Mouse (Mus musculus): Measurements from ENCODE around the gene Mfap2.

Mfap2 gene

DNA sequence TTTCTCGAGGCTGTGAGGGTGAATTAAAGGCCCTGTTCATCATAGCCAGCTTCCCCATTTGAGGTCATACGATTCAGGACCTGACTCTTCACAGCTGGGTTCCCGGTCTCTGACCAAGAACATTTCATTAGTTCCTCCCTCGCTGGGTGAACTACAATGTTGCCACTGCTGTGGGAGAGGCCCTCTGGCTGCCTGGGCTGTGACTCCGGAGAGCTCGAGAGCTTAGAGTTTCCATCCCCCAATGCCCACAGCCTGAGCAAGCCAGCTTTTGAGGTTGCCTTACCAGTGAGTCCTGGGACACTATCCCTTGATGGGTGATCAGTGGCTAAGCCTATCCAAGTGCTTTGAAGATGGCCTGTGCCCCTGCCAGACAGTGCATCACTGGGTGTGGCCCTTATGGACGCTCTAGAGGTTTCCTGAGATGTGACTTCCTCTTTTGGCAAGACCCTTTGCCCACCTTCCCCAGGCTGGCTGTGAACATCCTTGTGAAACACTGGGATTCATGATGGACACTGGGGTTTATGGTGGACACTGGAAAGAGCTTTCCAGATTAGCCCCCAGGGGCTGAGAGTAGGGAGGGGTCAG is 21.4 kb upstream of the Mfap2 start:
- no peak for DNase-seq

DNA sequence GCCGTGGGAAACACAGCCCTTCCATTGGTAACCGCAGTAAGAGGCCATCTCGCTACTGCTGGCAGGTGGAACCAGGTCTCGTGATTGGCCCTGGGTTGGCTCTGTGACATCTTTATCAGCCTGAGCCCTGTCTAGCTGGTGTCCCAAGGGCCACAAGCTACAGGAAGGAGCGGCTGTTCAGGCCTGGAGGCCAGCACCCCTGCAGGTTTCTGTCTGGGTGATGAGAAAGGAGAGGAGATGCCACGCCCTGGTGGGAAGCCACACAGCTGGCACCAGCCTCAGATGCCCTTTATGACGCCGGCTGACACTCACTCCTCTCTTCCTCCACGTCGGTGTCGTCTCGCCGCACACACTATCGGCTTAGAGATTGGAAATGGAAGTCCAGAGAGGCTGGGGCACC is 20.8 kb upstream of the Mfap2 start:
- no peak for DNase-seq

DNA sequence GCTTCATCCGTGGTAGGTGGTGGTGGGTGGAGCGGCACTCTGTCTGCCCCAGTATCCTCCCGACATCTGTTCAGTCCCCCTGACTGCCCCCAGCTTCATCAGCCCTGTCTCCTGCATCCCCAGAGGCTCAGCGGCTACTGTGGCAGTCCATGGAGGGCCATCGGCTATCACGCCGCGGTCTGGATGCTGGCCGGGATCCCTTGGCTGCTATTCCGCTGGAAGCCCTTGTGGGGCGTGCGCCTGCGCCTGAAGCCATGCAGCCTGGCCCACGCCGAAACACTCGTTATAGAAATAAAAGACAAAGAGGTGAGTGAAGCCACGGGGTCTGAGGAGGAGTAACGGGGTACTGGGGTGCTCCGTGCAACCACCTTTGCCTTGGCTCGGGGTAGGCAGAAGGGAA is 18.0 kb upstream of the Mfap2 start:
- peak; percentile 53 to 58 for DNase-seq

DNA sequence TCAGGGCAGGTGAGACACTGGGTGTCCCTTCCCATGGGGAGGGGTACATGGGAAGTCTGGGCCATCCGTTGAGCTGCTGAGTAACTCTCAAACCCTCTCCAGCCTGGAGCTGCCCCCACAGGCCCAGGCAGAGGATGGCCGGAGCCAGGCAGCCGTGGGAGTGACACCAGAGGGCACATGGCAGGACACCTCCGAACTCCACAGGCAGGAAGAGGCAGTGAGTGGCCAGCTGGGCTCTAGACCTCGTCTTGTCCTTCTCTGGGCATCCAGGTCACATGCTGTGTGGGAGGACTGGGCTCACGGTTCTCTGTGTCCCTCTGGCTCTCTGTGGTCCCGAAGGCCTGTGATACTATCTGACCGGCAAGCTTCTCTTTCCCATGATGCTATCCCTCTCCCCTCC is 16.4 kb upstream of the Mfap2 start:
- DNase-seq, result no peak

DNA sequence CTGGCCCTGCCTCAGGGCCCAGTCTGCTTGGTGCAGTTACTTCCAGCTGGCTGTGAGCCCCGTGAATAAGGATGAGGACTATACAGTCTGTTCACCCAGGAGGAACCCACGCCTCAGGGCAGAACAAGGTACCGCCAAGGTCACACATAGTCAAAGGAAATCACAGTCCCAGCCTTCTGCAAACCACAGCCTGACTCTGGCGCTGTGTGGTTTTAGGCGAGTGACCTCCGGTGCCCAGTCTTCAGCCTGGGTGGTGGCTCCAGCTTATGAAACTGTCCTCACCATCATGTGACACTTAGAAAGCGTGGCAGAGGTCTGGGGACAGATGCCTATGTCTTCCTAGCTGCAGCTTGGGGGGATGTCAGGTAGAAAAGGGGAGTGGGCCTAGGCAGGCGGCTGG is 14.4 kb upstream of the Mfap2 start:
- DNase-seq, result no peak

DNA sequence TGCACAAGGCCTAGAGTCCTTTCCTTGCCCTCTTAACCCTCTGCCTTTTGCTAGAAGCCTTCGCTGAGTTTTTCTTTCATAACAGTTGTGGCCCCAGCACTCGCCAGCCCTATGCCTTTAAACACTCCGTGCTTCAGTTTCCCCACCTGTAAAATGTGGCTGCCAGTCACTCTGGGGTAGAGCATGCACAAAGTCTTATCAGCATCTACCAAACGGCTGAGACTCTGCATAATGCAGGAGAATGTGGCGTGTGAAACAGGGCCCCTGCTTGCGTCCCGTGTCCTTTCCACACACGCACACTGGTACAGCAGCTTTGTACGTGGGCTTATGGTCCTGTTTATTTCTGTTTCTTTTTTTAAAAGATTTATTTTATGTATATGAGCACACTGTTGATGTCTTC is 13.4 kb upstream of the Mfap2 start:
- DNase-seq, result no peak

DNA sequence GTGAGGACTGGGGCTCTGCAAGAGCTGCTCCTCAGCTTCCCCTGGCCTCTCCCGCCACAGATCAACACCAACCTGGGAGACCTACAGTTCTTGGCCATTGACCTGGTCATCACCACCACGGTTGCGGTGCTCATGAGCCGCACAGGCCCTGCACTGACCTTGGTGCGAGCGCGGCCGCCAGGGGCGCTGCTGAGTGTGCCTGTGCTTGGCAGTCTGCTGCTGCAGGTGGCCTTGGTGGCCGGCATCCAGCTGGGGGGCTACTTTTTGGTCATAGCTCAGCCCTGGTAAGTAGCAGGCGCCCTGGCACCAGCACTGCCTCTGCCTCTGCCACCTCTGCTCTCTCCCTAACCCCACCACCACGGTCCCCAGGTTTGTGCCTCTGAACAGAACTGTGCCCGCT is 4.2 kb upstream of the Mfap2 start:
- DNase-seq, result peak; percentile 88 to 91

DNA sequence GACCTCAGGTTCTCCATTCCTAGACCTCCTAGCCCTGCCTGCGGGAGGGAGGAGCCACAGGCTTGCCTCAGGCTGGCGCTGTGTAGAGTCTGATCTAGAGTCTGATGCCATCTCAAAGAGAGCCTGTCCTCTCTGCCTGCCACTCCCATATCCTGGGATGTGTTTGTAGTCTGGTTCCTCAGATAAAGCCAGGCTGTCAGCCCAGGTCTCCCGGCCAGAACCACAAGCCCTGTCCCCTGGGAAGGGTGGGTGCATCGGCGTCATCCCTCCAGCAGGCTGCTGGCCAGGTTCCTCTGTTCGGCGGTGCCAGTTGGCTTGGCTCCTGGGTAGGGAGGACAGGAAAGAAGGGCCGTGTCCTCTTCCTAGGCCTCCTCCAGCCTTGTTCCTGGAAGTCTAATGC is 2.2 kb upstream of the Mfap2 start:
- peak in 1 of 2 experiments; percentile 64 for DNase-seq

DNA sequence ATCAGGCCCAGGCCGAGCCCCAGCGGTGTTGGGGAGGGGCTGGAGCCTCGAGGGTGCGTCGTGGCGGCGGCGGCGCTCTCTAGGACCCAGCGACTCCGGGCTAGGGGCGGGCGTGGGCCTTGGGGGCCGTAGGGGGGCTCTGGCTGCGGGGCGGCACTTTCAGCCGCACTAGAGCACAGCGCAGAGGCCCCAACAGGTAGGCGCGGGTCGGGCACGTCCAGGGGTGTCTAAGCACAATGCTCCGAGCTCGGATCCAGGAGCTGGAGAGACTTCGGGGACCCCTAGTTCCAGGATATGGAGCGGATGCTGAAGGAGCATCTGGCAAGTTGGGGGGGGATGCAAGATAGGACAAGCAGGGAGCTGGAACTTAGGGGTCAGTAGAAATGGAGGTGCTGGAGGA is 308 bp downstream of the Mfap2 start:
- peak in 1 of 2 experiments; percentile 55 for DNase-seq

DNA sequence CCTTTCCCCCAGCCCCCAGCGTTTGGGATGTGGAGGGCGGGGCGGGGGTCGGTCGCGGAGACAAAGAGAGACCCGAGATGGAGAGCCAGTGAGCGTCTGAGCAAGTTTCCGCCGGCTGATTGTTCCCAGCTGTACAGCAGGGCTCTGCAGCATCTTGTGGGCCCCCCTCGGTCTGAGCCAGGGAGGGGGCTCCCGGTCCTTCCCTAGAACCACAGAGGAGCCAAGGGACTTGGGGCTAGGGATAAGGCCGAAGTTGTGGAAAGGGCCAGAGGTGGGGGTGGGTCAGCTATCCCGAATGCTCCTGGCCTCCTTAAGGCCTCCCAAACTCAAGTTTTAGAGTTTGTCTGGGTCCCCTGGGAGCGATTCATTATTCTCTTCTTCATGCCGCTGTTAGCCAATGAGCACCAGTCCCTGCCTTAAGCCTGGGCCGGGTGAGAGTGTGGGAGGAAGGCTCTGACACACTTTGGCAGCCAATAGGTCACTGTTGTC is 767 bp downstream of the Mfap2 start:
- no peak for DNase-seq

DNA sequence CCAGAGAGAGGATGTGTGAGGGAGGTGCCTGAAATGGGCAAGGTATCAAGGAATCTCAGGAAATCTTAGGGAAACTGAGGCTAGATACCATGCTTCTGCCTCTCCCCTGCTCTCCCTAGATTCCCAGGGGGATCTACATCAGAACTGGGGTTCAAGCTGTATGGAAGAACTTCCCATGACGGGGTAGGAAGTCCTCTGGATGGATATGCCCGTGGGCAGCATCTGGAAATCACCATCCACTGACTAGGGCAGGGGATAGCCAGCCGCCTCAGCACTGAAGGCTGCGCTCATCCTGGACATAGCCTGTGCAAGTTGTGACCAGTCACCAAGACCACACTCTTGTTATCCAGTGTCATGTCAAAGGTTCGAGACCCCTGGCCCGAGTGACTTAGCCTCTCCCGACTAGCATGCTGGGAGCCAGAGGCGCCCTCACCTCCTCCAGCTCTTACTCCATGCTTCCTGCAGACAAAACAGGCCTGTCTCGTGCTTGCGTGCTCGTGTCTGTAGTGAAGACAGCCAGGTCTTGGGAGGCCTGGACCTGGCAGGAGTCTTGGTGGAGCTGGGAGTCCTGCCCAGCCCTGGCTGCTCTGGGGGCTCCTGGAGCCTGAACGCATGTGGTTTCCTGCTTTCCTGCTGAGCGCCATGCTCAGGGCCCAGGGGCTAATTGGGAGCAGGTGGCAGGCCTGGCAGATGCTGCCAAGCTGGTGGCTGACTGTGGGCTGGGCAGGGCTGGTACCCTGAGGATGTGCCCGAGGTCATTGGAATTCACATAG is 1.5 kb downstream of the Mfap2 start:
- peak; percentile 78 to 89 for DNase-seq

DNA sequence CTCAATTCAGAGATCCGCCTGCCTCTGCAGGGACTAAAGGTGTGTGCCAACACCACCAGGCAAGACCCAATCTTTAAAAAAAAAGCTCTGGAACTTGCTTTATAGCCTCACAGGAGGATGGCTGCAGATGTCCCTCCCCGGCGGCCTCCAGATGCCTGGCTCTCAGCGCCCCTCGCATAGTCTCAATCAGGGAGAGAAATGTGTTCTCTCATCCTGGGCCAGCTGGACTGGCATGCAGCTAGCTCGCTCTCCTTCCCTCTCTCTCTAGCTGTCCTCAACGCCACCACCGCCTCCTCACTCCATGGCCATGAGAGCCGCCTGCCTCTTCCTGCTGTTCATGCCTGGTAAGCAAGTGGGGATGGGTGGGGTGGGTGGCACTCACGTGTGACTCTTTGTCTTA is 2.3 kb downstream of the Mfap2 start:
- no peak for DNase-seq

DNA sequence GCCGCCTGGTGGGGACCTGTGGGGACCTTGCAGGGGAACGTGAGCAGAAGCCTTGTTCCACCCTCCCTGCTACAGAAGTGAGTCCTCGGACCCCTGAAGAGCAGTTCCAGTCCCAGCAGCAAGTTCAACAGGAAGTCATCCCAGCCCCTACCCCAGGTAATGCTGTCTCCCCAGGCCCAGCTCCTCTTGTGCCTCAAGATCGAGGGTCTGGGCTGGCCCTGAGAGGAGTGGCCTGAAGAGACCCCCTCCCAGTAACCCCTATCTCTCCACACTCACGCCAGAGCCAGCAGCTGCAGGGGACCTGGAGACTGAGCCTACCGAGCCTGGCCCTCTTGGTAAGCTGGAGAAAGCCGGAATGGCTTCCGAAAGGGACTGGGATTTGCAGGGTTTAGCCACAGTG is 3.9 kb downstream of the Mfap2 start:
- no peak for DNase-seq

DNA sequence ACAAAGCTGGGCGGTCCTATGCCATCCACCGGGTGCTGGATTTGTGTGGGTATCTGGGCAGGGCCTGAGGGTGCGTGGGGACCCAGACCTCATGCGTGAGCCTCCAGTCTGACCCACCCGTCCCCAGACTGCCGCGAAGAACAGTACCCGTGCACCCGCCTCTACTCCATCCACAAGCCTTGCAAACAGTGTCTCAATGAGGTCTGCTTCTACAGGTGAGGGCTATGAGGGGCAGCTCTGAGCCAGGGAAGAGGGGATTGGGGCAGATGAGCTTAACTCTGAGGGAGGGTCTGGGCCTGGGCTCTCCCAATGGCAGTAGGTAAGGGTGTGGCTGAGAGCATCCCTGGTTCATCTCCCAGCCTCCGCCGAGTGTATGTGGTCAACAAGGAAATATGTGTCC is 4.6 kb downstream of the Mfap2 start:
- no peak for DNase-seq

DNA sequence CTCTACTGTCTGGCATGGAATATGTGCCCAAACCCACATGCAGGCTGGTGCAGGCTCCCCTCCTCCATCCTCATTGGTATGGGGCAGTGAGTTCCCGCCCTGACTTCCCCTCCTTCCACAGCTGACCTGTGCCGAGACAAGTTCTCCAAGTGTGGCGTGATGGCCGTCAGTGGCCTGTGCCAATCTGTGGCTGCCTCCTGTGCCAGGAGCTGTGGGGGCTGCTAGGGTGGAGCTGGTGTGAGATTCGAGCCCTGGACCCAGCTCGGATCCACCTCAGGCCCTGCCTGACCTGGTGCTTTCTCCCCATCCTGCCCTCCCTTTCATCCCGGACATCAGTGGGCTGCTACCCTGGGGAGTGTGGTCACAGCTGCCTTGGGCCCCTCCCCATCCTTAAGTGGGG is 5.1 kb downstream of the Mfap2 start:
- DNase-seq, result peak in 1 of 2 experiments; percentile 25

DNA sequence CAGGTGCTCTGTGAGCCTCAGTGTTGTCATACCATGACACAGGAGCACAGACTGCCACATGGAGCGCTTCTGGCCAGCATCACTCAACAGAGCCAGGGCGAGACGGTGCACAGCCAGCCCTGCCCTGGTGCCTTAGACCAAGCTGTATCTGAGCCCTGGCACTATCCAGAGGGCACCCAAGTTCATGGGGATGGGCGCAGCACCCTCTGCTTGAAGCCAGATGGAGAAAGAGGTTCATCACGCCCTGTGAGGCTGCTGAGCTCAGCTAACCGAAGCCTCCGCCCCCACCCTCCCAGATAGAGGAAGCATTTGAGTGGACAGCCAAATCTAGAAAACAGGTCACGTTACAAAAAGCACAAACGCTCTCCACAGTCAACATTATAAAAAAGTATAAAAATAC is 6.1 kb downstream of the Mfap2 start:
- DNase-seq, result peak in 1 of 2 experiments; percentile 11

DNA sequence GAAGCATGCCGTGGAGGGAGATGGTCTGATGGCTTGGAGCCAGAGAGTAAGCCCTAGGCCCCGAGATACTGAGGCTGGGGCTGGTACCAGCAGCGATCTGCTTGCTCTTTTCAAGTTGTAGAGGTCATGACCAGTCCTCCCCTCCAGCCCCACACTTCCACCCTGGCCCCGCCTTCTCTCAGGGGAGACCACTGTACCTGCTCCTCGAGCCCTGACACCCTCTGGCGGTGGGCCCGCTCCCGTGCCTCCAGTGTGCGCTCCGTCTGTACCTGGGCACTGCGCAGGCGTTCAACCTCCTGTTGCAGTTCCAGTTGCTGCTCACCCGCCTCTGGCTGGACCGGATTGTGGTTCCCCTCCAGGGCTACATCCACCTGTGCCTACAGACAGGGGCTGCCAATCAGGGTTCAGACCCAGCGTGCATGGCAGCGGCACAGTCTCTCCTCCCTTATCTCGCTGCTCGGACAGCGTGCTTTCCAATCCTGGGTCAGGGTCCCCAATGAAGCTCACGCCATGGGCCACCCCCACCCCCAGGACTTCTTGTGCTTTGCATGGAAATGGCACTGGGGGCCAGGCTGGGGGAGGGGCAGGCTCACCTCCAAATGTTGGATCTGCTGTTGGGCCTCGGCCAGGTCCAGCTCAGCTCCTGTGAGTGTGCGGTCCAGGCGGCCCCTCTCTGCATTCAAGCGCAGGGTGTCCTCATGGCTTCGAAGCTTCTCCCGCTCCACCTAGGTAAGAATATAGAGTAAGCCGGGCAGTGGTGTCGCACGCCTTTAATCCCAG is 7.6 kb downstream of the Mfap2 start:
- DNase-seq, result peak in 1 of 2 experiments; percentile 40

DNA sequence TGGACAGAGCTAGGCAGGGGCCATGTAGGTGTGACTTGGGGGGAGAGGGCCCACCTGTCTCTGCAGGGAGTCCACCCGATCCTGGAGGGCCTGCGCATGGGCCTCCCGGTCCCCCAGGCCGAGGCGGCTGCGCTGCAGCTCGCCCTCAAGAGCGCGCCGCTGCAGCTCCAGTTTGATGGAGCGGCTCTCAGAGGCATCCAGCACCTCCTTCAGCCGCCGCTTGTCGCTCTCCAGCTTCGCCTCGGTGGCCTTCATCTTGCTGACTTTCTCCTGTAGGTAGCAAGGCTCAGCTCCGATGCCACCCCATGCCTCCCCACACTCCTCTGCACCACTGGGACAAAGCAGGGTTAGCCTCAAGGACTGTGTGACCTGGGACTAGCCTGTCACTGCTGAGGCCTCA is 10.0 kb downstream of the Mfap2 start:
- peak in 1 of 2 experiments; percentile 15 for DNase-seq

DNA sequence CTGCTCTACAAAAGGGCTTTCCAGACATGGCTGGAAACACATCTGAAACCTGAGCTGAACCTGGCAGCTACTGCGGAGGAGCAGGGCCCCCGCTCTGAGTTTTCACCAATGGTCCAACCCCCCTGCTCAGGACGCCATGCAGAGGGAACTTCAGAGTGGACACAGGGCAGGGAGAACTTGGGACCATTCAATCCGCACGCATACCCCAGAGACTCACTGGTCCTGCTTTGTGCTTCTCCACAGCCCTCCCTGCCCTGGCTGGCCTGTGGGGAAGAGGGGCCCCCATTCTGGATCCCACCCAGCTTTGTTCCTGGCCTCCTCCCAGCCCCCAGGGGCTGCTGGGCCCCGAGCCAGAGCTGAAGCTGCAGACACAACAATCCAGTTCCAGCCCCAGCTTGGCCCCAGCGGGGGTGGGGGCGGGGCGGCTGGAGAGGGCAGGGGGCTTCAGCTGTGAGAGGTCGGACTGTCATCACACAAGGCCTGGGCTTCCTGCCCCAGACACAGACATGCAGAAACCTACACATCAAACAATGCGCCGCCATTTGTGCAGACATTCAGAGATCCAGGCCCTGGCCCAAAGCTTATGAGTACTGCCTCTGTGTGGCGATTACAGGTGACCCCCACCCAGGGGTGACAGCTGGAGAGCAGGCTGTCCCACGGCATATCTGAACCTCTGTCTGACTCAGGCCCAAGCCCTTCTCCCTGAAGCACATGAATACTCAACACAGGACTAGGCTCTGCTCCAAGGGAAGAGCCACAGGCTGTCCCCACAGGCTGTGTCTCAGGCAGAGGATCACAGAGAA is 10.8 kb downstream of the Mfap2 start:
- peak; percentile 83 to 87 for DNase-seq

DNA sequence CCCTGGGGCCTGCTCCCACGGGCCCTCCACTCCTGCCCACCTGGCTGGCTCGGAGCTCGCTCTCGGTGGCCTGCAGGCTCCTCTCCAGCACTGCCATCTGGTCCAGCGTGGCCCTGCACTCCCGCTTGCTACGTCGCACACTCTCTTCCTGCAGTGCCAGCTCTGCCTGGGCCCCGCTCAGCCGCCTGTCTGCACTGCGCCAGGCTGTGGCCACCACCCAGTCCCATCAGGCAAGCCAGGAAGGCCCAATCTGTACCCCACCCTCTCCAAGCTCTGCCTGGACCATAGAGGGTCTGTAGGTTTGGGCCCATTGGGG is 11.4 kb downstream of the Mfap2 start:
- peak; percentile 66 to 76 for DNase-seq

DNA sequence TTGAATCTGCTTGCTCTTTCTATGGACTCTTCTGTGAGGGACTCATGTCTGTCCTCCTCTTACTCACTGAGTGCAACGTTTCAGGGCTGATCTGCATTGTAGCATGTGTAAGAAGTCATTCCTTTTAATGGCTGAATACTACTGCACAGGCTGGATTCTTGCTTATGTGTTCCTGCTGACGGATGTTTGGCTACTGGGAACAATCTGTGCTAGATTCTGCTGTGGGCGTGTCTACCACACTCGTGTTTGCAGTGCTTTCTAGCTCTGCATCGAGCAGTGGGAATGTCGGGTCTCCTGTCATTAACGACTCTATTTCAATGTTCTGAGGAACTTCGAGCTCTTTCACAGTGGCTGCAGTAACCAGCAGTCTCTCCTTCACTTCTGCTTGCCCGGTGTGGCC is 13.8 kb downstream of the Mfap2 start:
- no peak for DNase-seq

DNA sequence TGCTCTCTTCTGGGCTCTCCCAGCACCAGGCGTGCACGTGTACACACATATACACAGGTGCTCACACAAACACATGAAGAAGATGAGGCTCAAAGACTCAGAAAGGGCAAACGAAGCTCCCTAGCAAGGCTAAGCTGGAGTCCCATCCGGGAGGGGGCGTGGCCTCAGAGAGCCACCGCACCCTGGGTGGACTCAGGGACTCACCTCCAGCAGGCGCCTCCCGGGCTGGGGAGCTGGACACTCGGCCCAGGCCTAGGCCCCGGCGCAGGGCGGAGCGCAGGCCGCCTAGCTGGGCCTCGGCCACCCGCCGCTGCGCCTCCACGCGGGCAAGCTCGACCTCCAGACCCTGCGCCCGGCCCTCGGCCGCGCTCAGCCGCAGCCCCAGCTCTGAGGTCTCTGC is 14.8 kb downstream of the Mfap2 start:
- DNase-seq, result no peak
